Mouse (Mus musculus) kidney, adult 2 months (tissue): ENCODE results near the gene Mdga1.

Experiments
- CTCF ChIP-seq: fragments of 200-500 bp; conservative IDR thresholded peaks from 2 replicates; pipeline ENCODE4 v1.5.1; 2011; ENCODE audit warnings: low read depth, mild to moderate bottlenecking, control low read depth, low read length, moderate library complexity, mixed read lengths; ENCODE audit not compliant: insufficient read depth, insufficient read length
- POLR2A ChIP-seq: fragments of 200-500 bp; IDR thresholded peaks from one replicate; pipeline ENCODE4 v1.6.1; 2011; ENCODE audit warnings: low read depth, low read length, control low read depth

DNA sequence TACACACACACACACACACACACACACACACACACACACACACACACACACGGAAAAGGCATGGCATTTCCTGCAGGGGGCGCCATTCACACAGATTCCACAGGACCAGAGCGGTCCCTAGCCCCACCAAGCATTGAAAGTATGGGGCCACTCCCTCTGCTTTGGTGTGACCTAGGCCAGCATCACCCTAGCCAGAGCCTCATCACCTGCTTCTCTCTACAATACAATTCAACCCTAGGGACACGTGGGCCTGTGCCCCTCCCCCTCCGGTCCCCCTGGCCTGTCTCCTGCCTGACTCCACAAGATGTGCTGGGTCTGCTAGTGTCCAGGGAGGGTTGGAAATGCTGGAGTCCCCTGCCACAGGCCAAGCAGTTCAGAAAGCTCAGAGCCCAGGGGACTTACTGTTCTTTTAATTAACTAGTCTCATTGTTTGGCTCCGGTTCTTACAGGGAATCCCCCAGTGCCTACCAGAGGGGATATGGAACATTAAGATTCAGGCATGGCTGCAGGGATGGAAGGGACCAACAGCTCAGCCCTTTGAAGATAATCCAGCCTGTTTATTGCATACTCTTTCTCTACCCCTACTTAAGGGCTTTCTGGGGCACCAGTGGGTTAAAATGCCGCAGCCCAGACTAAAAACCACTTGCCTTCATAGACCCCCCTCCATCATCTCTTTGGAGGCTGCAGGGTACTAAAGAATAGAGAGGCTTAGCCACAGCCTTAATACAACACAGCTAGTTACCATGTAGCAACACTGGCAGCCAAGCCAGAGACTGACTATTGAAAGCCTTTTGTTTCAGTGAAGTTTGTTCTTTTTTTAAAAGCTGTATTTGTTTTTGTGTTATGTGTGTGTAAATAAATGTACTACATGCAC, 73.5 kb downstream of the Mdga1 start:
- TF ChIP-seq POLR2A (no peak), CTCF (peak; percentile 40; the same call in 1 of the 2 replicates)
